Mouse (Mus musculus): ENCODE measurements at regions not wholly inside any gene's neighbourhood (a gene's known extent, or its start where the extent isn't known, plus 50 kb on each side); places are given as distances from the start of the nearest gene placed in this dataset.

DNA sequence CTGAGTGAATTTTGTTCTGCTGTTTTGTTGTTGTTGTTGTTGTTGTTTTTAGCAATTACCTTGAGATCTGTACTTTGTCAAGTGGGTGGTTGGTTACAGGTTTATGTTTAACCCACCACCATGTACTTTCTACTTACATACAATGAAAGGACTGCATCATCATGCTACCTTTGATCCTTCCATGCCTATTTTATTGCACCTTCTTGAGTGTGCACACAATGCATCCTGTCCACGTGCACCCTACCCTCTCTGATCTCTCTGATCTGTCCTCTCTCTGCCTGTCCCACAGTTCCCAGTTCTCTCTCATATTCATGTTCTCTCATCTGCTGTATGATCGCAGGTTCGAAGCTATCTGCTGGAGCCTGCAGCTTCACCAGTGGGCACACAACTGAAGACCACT, 59.9 kb upstream of the Gas1 start:
- TF ChIP-seq POLR2A (IDR thresholded peaks at IDR 0.05; ENCODE audit: insufficient read length, low read depth): no peak
- TF ChIP-seq CEBPB (IDR thresholded peaks at IDR 0.05; ENCODE audit: insufficient read depth, poor library complexity, severe bottlenecking): no peak
- no peak for TF ChIP-seq REST (IDR thresholded peaks at IDR 0.05; ENCODE audit: insufficient read depth, insufficient read length)
- no peak for TF ChIP-seq POLR2AphosphoS2 (IDR thresholded peaks at IDR 0.05; ENCODE audit: insufficient read length, low read depth)

Measured in myocyte (in vitro differentiated cells).